15 mouse cellular contexts compared by ENCODE assay signal in genomic region chr12:24705502-24706263, GRCm38 (mm10). TPM values are rescaled to one million over a fixed set of nuclear protein-coding genes. Genes with fewer than 3 reads are reported as not detected.
DNase-seq lines count a peak whose midpoint lies in the region; ATAC-seq and TF ChIP-seq lines count a peak whose summit lies in the region.
"Had no signal": no experiment of that assay in that cellular context is flagged by ENCODE, and none has a peak within 500 bp of the region (broad histone marks: within the 10 kb centered on the region; RNA-seq: fewer than 3 reads in every experiment).

No protein-coding gene starts in this region.

- peak overlapping the region; percentile 56 for H3K4me2 ChIP-seq in liver, embryonic 16.5 days (ENCODE audit: low read depth, low read length)

- no peak overlapping the region for H3K4me3 ChIP-seq in heart, embryonic 10.5 days
- no peak overlapping the region for H3K4me3 ChIP-seq in ES-Bruce4 (ENCODE audit: low read depth, low read length)
- H3K4me3 ChIP-seq in liver, embryonic 16.5 days (ENCODE audit: low read depth, low read length), result peak overlapping the region; percentile 97
- H3K4me3 ChIP-seq: layer of hippocampus, adult 2 months had no signal

- peak; percentile 37 for ATAC-seq in erythroid progenitor cell, adult 5-6 weeks (replicated peaks; ENCODE audit: low FRiP score, poor library complexity, severe bottlenecking)
- peak; percentile 26 for ATAC-seq in liver, embryonic 16.5 days (ENCODE audit: low read depth)
- ATAC-seq: forebrain, postnatal 0 days had no signal

- no peak for DNase-seq in heart, embryonic 10.5 days (ENCODE audit: low spot score)
- no peak for DNase-seq in heart, adult 18-20 months
- DNase-seq in left cerebral cortex, adult 18-20 months (ENCODE audit: low spot score in 2 of 2), result no peak
- no peak for DNase-seq in cerebellum, postnatal 4 days (ENCODE audit: low spot score in 2 of 2)
- DNase-seq in layer of hippocampus, adult 11-12 months (ENCODE audit: low spot score), result no peak
- DNase-seq: cerebellum, adult 9-11 months; forebrain, postnatal 0 days; kidney, adult 8-10 months; lung, postnatal 4 days; thymus, adult 18-20 months had no signal

- TF ChIP-seq POLR2A in ES-Bruce4 (IDR thresholded peaks at IDR 0.05; ENCODE audit: insufficient read depth, low read length), result no peak

- peaks cover 5% of the 10 kb centered on the region for H3K36me3 ChIP-seq in heart, embryonic 10.5 days
- peaks cover 20% of the 10 kb centered on the region for H3K36me3 ChIP-seq in ES-Bruce4 (ENCODE audit: control insufficient read depth, insufficient read depth, low read length, poor library complexity, severe bottlenecking)
- H3K36me3 ChIP-seq in liver, embryonic 16.5 days (ENCODE audit: control insufficient read depth, insufficient read depth), result peaks cover 12% of the 10 kb centered on the region

- H3K4me1 ChIP-seq in heart, embryonic 10.5 days, result peaks cover 45% of the 10 kb centered on the region
- no peaks in the 10 kb centered on the region for H3K4me1 ChIP-seq in ES-Bruce4 (ENCODE audit: control insufficient read depth, insufficient read depth, low read length)
- H3K4me1 ChIP-seq in liver, embryonic 16.5 days (ENCODE audit: control insufficient read depth, low read depth, low read length), result peaks cover 49% of the 10 kb centered on the region

- no peak for TF ChIP-seq EP300 in ES-Bruce4 (IDR thresholded peaks at IDR 0.05; ENCODE audit: insufficient read depth, low read depth, low read length)

- 84% methylated on average over 15 of the region's 15 CpGs for WGBS in heart, embryonic 10.5 days
- WGBS in liver, embryonic 16.5 days (ENCODE audit: insufficient replicate concordance), result 67% methylated on average over 15 of the region's 15 CpGs

- H3K27ac ChIP-seq in heart, embryonic 10.5 days, result peak overlapping the region; percentile 96; the same call in 1 of the 2 replicates
- no peak overlapping the region for H3K27ac ChIP-seq in ES-Bruce4 (ENCODE audit: insufficient read depth, low read length)
- H3K27ac ChIP-seq in liver, embryonic 16.5 days (ENCODE audit: low read length), result peak overlapping the region; percentile 89
- H3K27ac ChIP-seq: embryonic facial prominence, embryonic 12.5 days; layer of hippocampus, adult 2 months had no signal

- H3K9me3 ChIP-seq in heart, embryonic 10.5 days, result no peaks in the 10 kb centered on the region
- no peaks in the 10 kb centered on the region for H3K9me3 ChIP-seq in ES-Bruce4 (replicated peaks; ENCODE audit: control insufficient read depth, insufficient read depth, low read length, poor library complexity, severe bottlenecking)
- no peaks in the 10 kb centered on the region for H3K9me3 ChIP-seq in liver, embryonic 16.5 days (replicated peaks; ENCODE audit: control insufficient read depth, low read length)
- H3K9me3 ChIP-seq: embryonic facial prominence, embryonic 12.5 days had no signal

- H3K27me3 ChIP-seq in heart, embryonic 10.5 days (ENCODE audit: insufficient read depth, poor library complexity, severe bottlenecking), result no peaks in the 10 kb centered on the region
- no peaks in the 10 kb centered on the region for H3K27me3 ChIP-seq in ES-Bruce4 (ENCODE audit: control insufficient read depth, insufficient read depth, low read length, poor library complexity, severe bottlenecking)
- H3K27me3 ChIP-seq in liver, embryonic 16.5 days (ENCODE audit: control insufficient read depth, insufficient read depth, low read depth, low read length), result no peaks in the 10 kb centered on the region
- H3K27me3 ChIP-seq: embryonic facial prominence, embryonic 12.5 days had no signal

- no peak for TF ChIP-seq CTCF in ES-Bruce4 (IDR thresholded peaks at IDR 0.05; ENCODE audit: low read depth, low read length)

- peak overlapping the region; percentile 79 for H3K9ac ChIP-seq in ES-Bruce4 (ENCODE audit: low read depth, poor library complexity, severe bottlenecking)
- peak overlapping the region; percentile 94 for H3K9ac ChIP-seq in liver, embryonic 16.5 days (ENCODE audit: low read depth, low read length)
- H3K9ac ChIP-seq: forebrain, postnatal 0 days had no signal

RNA-seq across cellular contexts. Expression of gene Rrm2, which starts 2.4 kb away (rescaled TPM):
- polyA plus RNA-seq in heart, embryonic 10.5 days (2016; fragmentation: Nextera tagmentation; extraction: Ambion mirVana), result 307 TPM in 2 replicates
- total RNA-seq in heart, adult 18-20 months (2021), result 1 to 10 TPM; 2.0 to 3.4 TPM
- 297 and 319 TPM in 2 replicates for polyA plus RNA-seq in ES-Bruce4 (2011; ENCODE audit: insufficient read depth, insufficient read length, low read depth, missing spikeins)
- 647 and 687 TPM in 2 replicates for total RNA-seq in erythroid progenitor cell, adult 5-6 weeks (2015; ENCODE audit: low replicate concordance)
- total RNA-seq in erythroid progenitor cell, adult 5-6 weeks (2017; ENCODE audit: low replicate concordance), result 662 and 846 TPM in 2 replicates
- polyA plus RNA-seq in liver, embryonic 16.5 days (2015; fragmentation: Nextera tagmentation; extraction: Ambion mirVana), result 418 and 451 TPM in 2 replicates
- total RNA-seq in left cerebral cortex, adult 18-20 months (2021), result 1 to 10 TPM; 1.2 to 1.4 TPM

RNA-seq across cellular contexts. Expression of gene Cys1, which starts 24.1 kb away (rescaled TPM):
- 0.28 and 0.34 TPM in 2 replicates for polyA plus RNA-seq in heart, embryonic 10.5 days (2016; fragmentation: Nextera tagmentation; extraction: Ambion mirVana)
- total RNA-seq in heart, adult 18-20 months (2021), result 1 to 10 TPM; 3.3 to 3.9 TPM
- polyA plus RNA-seq in ES-Bruce4 (2011; ENCODE audit: insufficient read depth, insufficient read length, low read depth, missing spikeins), result not detected in 2 replicates
- not detected in 2 replicates for total RNA-seq in erythroid progenitor cell, adult 5-6 weeks (2015; ENCODE audit: low replicate concordance)
- total RNA-seq in erythroid progenitor cell, adult 5-6 weeks (2017; ENCODE audit: low replicate concordance), result 0.39 TPM in 1 of 2 replicates, not detected in the other
- 0.37 and 0.67 TPM in 2 replicates for polyA plus RNA-seq in liver, embryonic 16.5 days (2015; fragmentation: Nextera tagmentation; extraction: Ambion mirVana)
- 10 to 100 TPM; 18.0 to 19.7 TPM for total RNA-seq in left cerebral cortex, adult 18-20 months (2021)

RNA-seq across cellular contexts. Expression of gene Klf11, which starts 54.6 kb away (rescaled TPM):
- polyA plus RNA-seq in heart, embryonic 10.5 days (2016; fragmentation: Nextera tagmentation; extraction: Ambion mirVana), result 12.0 and 16.2 TPM in 2 replicates
- 10 to 100 TPM; 11.6 to 12.4 TPM for total RNA-seq in heart, adult 18-20 months (2021)
- polyA plus RNA-seq in ES-Bruce4 (2011; ENCODE audit: insufficient read depth, insufficient read length, low read depth, missing spikeins), result 20.2 and 23.8 TPM in 2 replicates
- total RNA-seq in erythroid progenitor cell, adult 5-6 weeks (2015; ENCODE audit: low replicate concordance), result 30.6 and 40.0 TPM in 2 replicates
- 46.6 and 52.6 TPM in 2 replicates for total RNA-seq in erythroid progenitor cell, adult 5-6 weeks (2017; ENCODE audit: low replicate concordance)
- polyA plus RNA-seq in liver, embryonic 16.5 days (2015; fragmentation: Nextera tagmentation; extraction: Ambion mirVana), result 9.3 and 9.7 TPM in 2 replicates
- 1 to 10 TPM; 5.7 to 5.9 TPM for total RNA-seq in left cerebral cortex, adult 18-20 months (2021)

Comparison
In these comparisons a context has a peak if more than half of its experiments do, and no peak if none do; other contexts are left out.
1. RNA of gene Rrm2, which starts 2.4 kb away (total RNA-seq): 647 to 846 TPM in erythroid progenitor cell, adult 5-6 weeks; 2.0 to 3.4 TPM in heart, adult 18-20 months and 1.2 to 1.4 TPM in left cerebral cortex, adult 18-20 months; every median in the first group is over 100 times any median in the second.